In the genomic region with DNA sequence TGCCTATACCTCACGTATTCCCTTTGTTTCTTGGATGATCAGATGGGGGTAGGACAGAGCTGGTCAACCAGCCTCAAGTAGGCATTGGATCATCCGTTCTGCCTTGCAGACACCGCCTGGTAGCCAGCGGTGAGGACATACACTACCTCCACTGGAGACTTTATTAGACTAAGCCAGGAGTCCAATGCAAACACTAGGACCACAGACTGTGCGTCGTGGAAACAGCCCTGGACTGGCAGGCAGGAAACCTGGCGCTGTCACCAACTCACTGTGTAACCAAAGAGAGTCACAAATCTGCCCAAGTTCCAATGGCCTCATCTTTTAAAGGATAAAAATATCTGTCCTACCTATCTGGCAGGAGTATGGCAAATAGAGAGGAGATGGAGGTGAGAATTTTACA, we compare ENCODE assay signal across 21 mouse cellular contexts.
"Had no signal": no experiment of that assay in that cellular context is flagged by ENCODE, and none has a peak within 500 bp of the region (broad histone marks: within the 10 kb centered on the region; RNA-seq: fewer than 3 reads in every experiment).

No protein-coding gene starts in this region.

- H3K4me3 ChIP-seq: embryonic facial prominence, embryonic 10.5 days; embryonic facial prominence, embryonic 12.5 days; embryonic facial prominence, embryonic 13.5 days; embryonic facial prominence, embryonic 15.5 days; erythroblast, embryonic 14.5 days; forebrain, embryonic 10.5 days; forebrain, embryonic 12.5 days; forebrain, embryonic 13.5 days; forebrain, embryonic 15.5 days; gastrocnemius, adult 2 months had no signal

- H3K9me3 ChIP-seq: embryonic facial prominence, embryonic 10.5 days; embryonic facial prominence, embryonic 12.5 days; embryonic facial prominence, embryonic 13.5 days; embryonic facial prominence, embryonic 15.5 days; forebrain, embryonic 10.5 days; forebrain, embryonic 12.5 days; forebrain, embryonic 13.5 days; forebrain, embryonic 15.5 days had no signal

- H3K9ac ChIP-seq: embryonic facial prominence, embryonic 12.5 days; embryonic facial prominence, embryonic 13.5 days; embryonic facial prominence, embryonic 15.5 days; forebrain, embryonic 12.5 days; forebrain, embryonic 13.5 days; forebrain, embryonic 15.5 days; forebrain, postnatal 0 days had no signal

- H3K27ac ChIP-seq: embryonic facial prominence, embryonic 10.5 days; embryonic facial prominence, embryonic 12.5 days; embryonic facial prominence, embryonic 13.5 days; forebrain, embryonic 10.5 days; forebrain, embryonic 12.5 days; forebrain, embryonic 13.5 days; forebrain, embryonic 15.5 days; gastrocnemius, adult 2 months had no signal

- H3K27me3 ChIP-seq: embryonic facial prominence, embryonic 12.5 days; embryonic facial prominence, embryonic 13.5 days; embryonic facial prominence, embryonic 15.5 days; forebrain, embryonic 13.5 days; forebrain, embryonic 15.5 days had no signal

- H3K36me3 ChIP-seq: embryonic facial prominence, embryonic 10.5 days; embryonic facial prominence, embryonic 12.5 days; embryonic facial prominence, embryonic 13.5 days; embryonic facial prominence, embryonic 15.5 days; forebrain, embryonic 10.5 days; forebrain, embryonic 12.5 days; forebrain, embryonic 15.5 days had no signal

- DNase-seq: cerebellum, adult 2 months; cerebellum, adult 8-10 months; cerebellum, adult 9-10 months; cerebellum, adult 9-11 months; cerebellum, postnatal 14 days; cerebellum, postnatal 25 days; cerebellum, postnatal 36 days; embryo, embryonic 11 days; forebrain, postnatal 0 days; gastrocnemius, postnatal 25 days; gastrocnemius, postnatal 36 days had no signal
